Mouse (Mus musculus) inflammation-experienced regulatory T-cells, adult 6 months (primary cell): ENCODE measurements around the gene Tpt1. TPM values are rescaled to one million over a fixed set of nuclear protein-coding genes. Genes with fewer than 3 reads are reported as not detected.
A peak's percentile ranks its signal among the peaks of the same experiment; 100 is the strongest.

Source experiments
- ATAC-seq: one replicate; pipeline ENCODE4 v1.8.0; 2017
- polyA plus RNA-seq, 3 experiments: library from polyadenylated mRNA; unstranded; fragments of 100-300 nt; shearing (Covaris generic); gene quantifications; one replicate each; pipeline ENCODE4 v1.2.1; 2017

The Tpt1 gene
- polyA plus RNA-seq, 3 experiments from 2014 or later: 1,603 to 2,042 (median 1,729) TPM

GRCm38 (mm10) chr14:75877297-75877696, 32.4 kb downstream of the Tpt1 start:
- no peak for ATAC-seq

- no peak for ATAC-seq
These were observed 34.1 kb downstream of the Tpt1 start for GRCm38 (mm10) chr14:75878980-75879379.

- no peak for ATAC-seq
These were observed 37.0 kb downstream of the Tpt1 start for GRCm38 (mm10) chr14:75881856-75882255.

GRCm38 (mm10) chr14:75883330-75883729, 38.4 kb downstream of the Tpt1 start:
- ATAC-seq: no peak

- no peak for ATAC-seq
These were observed 39.0 kb downstream of the Tpt1 start for GRCm38 (mm10) chr14:75883873-75884272.

GRCm38 (mm10) chr14:75892118-75892517, 47.2 kb downstream of the Tpt1 start:
- peak; percentile 72 for ATAC-seq

Other genes with a start within 250 kb of the Tpt1 start
- not detected for gene Erich6b, start 202.8 kb upstream of the Tpt1 start, polyA plus RNA-seq
- gene Cog3, start 90.6 kb upstream of the Tpt1 start, polyA plus RNA-seq: 10 to 100 TPM in 1 of 3 experiments, 1 to 10 TPM in 2; 8.5 to 10.1 (median 8.6) TPM
- gene Slc25a30, start 58.1 kb upstream of the Tpt1 start, polyA plus RNA-seq: 10 to 100 TPM; 19.9 to 22.3 (median 21.9) TPM
- 1 to 10 TPM in 2 of 3 experiments, under 1 TPM in 1; 0.64 to 2.3 (median 1.3) TPM for gene Kctd4, start 109.9 kb downstream of the Tpt1 start, polyA plus RNA-seq
- gene Gtf2f2, start 165.8 kb downstream of the Tpt1 start, polyA plus RNA-seq: 10 to 100 TPM; 41.4 to 54.9 (median 48.8) TPM